Mouse (Mus musculus): ENCODE results near the gene Kcnk12.

GRCm38 (mm10) chr17:87809556-87809955 is 11.8 kb upstream of the Kcnk12 start:
- TF ChIP-seq POLR2A (IDR thresholded peaks at IDR 0.05; ENCODE audit: low read depth, low read length) (no peak), CTCF (IDR thresholded peaks at IDR 0.05; ENCODE audit: extremely low read depth, insufficient read depth, insufficient read length, insufficient replicate concordance) (no peak)

All from spleen, adult 2 months (tissue).